Mouse (Mus musculus): ENCODE measurements around the gene Mfsd4b3.
"Not testable (repeated sequence)": the region's sequence is repeated elsewhere in the genome, so short reads cannot be mapped to it uniquely, and the experiment has no call there.

Mfsd4b3 gene

GRCm38 (mm10) chr10:39924556-39924955 lies 35.4 kb downstream of the Mfsd4b3 start:
- DNase-seq (ENCODE audit: low spot score in 2 of 2), result not testable (repeated sequence)

DNA sequence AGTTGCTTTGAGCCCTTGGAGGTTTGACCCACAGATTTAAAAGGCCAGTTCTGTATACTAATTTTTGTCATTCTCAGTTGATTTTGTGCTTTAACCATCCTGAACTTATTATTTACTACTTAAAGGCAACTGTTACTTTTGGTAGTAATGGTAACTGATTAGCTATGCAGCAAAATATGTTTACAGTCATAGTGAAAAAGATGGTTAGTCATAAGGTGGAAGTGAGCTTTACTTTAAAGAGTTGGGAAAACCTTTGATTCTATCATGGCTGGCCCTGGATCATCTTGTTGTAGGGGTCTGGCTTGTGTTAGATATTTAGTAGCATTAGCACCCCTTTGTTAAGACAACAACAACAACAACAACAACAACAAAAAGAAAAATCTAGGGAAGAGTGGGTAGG lies 47.3 kb downstream of the Mfsd4b3 start:
- DNase-seq (ENCODE audit: low spot score in 2 of 2), result no peak

GRCm38 (mm10) chr10:39908768-39909441 lies 51.0 kb downstream of the Mfsd4b3 start:
- no peak for DNase-seq (ENCODE audit: low spot score in 2 of 2)

DNA sequence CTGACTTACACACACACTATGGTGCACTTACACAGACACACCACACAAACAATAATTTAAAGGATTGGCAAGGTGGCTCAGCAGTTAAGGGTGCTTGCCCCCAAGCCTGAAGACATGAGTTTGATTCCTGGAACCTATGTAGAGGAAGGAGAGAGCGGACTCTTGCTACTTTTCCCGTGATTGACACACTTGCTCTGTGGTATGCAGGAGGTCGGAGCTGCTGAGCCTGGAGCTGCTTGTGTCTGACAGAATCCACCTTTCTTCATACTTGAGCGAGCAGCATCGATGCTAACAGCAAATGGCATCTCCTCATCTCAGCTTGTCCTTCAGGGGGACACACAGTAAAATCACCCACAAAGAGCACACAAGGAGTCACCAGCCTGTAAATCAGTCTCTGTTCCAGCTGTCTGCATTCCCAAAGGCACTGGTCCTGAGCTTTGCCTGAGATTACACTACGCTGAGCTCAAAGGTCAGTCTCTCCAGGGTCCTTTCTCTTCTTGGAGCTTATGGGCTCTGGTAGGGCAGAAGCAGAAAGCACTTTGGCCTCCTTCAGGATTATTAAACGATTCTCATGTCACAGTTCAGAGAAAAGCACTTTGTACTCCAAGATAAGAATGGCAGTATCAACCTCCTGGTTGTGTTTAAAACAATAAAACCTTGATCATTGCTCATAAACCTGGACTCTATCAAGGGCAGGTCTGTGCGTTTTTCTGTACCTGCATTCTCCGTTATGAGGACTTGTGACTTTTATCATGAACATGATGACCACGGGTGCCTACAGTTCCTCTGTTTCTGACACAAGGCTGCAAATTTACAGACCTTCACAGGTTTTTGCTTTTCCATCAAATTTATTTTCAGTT lies 52.9 kb downstream of the Mfsd4b3 start:
- no peak for DNase-seq (ENCODE audit: low spot score in 2 of 2)

DNA sequence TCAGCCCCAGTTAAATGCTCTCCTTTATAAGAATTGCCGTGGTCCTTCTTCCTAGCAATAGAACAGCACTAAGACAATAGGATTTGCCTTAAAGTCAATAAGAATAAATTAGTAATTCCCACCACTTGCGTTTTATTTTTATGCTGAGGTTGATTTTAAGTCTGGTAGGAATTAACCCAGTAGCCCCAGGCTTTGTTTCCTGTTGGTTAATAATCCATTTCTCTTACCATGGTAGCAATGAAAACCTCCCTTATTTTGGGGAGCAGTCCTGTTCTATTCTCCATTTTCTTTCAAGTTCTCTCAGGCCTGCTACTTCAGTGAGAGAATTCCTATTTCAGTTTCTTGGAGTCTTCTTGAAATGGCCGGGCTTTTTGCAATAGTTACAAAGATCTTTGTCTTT lies 55.8 kb downstream of the Mfsd4b3 start:
- no peak for DNase-seq (ENCODE audit: low spot score in 2 of 2)

DNA sequence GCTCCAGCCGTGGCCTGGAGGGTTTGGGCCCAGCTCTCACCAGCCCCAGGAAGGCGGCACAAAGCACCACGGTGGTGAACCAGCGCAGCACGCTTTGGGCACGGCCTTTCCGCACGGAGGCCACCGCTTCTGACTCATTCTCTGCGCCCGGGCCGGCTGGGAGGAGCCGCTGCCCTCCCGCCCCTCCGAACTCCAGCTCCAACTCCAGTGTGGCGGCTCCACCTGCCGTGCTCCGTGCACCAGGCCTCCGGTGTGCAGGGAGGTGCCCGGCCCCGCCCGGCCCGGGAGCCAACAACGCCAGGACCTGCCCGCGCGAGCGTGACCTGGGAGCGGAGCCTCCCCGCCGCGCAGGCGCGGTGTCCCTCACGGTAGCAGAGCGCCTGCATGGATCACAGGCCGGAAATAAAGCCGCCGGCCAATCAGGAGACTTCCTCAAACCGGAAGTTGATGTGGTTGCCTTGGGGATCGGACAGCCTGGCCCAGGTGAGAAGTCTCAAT lies 61.0 kb downstream of the Mfsd4b3 start, which contains the start of gene Mfsd4b4:
Gene Mfsd4b4, minus strand, starts transcription at position 365 of the 498 bp plus-strand sequence.
- DNase-seq (ENCODE audit: low spot score in 2 of 2), result peak; percentile 81

Data from urinary bladder, postnatal 4 days (tissue).